Mouse (Mus musculus) cerebellum, postnatal 4 days (tissue): ENCODE results near the gene Slc9a3r2.
A peak's percentile ranks its signal among the peaks of the same experiment; 100 is the strongest.
"Not testable (repeated sequence)": the region's sequence is repeated elsewhere in the genome, so short reads cannot be mapped to it uniquely, and the experiment has no call there.

ENCODE experiments used
- DNase-seq, 2 experiments: peaks; one replicate each; pipeline ENCODE4 v3.0.0; 2022; ENCODE audit warnings: low spot score in 2 of 2, mixed read lengths in 1 of 2

Gene Slc9a3r2

DNA sequence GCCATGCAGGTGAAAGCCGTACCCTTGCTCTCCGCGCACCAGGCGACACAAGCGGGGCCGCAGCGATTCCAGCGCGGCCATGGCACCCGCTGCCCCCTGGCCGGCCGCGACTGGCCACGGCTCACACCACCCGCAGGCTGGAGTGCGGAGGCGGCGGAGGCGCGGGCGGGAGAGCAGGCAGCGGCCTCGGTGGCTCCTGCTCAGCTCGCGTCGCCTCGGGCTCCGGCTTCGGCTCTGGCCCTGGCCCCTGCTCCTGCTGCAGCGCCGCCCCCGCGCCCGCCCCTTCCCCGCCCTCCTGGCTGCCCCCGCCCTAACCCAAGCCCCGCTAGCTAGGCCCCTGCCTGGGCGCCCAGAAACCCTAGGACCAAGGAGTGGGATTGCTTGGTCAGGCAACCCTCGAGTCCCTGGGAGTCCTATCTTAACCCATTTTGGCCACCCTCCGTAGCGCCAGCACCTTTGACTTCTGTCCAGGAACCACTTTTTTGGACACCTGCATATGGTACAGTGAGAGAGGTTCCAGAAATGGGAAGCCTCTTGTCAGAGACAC lies at the start of gene Slc9a3r2:
Slc9a3r2 (minus strand) TSS at position 258 of the 547 bp plus-strand sequence.
- DNase-seq: peak in 1 of 2 experiments; percentile 52

DNA sequence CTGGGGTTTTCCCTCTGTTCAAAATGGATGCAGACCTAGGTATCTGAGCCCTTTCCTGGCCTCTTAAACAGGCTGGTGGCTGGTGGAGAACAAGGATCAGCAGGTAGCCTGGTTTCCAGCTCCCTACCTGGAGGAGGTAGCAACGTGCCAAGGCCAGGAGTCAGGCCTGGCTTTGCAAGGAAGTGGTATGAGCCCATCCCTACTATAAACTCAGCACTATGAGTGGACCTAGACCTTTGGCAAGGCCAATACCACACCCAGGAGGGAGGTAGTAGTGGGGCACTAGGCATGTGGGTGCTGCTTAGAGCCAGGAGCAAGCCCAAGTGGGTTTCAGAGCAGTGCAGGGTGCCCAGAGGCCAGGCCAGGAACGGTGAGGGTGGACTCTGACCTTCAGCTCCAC lies 49.3 kb upstream of the Slc9a3r2 start:
- DNase-seq: no peak

DNA sequence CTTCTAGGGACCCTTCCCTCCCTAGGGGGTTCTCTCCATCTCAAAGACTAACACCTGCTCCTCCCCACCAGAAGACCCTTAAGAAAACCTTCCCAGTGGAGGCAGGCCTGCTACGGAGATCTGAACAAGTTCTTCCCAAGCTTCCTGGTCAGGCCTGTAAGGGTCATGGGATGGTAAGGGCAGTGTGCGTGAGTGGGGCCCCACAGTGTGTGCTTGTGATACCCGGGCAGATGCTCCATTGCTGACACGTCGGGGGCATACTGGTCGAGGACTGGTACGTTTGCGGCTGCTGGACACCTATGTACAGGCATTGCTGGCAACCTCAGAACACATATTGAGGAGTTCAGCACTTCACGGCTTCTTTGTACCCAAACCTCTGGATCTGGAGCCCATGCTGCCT lies 48.6 kb upstream of the Slc9a3r2 start:
- no peak for DNase-seq

DNA sequence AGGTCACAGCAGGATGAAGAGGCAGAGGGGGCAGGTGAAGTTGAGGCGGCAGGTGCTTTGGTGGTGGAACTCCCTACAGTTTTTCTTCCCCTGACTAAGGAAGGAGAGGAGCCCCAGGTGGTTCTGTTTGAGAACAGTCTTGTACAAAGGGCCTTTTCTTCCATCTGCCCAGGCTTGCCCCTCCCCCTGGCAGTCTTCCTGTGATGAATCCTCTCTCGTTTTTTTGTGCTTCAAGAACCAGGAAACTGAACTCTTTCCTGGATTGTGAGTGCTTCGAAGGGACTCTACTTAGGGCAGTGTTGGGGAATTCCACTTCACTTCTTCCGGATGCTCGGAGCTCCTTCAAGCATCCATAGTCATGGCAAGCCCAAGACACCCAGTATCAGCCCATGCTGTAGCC lies 47.9 kb upstream of the Slc9a3r2 start:
- no peak for DNase-seq

DNA sequence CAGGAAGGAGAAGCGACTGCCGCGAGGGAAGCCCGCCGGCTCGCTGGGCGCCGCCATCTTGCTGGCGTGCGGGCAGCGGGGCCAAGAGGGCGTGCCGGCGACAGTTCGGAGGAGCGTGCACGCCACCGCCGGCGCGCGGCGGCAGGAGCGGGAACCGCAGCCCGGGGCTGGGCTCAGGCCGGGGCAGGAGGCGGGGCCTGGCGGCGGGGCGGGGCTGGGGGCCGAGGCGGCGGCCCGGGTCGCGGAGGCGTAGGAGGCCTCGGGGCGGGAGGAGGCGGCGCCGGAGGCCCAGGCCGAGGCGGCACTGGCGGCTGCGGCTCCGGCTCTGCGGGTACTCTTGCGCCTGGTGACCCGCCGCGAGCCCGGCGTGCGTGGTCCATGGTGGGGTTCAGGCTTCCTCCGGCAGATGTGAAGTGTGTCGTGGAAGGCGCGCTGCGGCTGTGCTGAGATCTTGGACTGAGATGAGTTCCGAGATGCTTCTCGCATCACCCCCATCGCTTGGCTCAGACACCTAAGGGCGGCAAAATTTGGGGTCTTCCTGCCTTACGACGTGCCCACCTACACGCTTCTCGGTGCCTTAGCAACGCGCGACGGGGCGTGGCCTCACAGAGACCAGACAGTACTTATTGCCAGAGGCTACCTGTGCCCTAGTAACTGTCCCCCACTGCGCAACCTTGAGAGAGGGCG lies 46.0 kb upstream of the Slc9a3r2 start, which contains the start of the genes Gfer and Noxo1:
Gfer (minus strand) TSS at position 146 of the 687 bp plus-strand sequence.
Noxo1 (plus strand) TSS at position 224 of the 687 bp plus-strand sequence.
- peak; percentile 75 to 91 for DNase-seq

DNA sequence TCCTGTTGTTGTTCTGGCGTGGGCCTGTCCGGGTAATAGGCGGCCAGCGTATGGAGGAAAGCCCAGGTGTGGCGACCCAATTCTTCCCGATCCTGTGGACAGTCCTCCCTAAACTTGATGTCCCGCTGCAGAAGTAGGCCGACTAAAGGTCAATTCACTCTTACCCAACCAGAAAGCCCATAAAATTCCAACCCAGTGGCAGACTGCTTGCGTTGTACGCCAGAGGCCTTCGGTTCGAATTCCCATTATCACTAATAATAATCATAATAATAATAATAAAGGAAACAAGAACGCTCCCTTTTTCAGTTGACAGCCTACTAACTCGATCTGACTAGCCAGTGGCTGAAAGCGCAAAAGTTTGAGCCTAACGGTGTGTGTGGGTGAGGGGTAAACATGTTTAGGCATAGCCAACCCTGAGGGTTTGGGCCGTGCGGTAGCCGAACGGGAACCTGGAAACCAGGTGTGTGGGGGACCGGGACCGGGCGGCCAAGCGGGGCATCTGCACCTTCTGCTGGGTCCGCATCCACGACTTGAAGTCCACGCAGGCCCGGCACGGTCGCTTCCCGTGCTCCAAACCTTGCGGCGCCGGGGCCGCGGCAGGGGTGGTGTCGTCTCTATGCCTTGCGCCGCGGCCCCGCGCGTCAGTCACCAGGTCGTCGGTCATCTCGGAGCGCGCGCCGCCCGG lies 45.3 kb upstream of the Slc9a3r2 start:
- no peak for DNase-seq

DNA sequence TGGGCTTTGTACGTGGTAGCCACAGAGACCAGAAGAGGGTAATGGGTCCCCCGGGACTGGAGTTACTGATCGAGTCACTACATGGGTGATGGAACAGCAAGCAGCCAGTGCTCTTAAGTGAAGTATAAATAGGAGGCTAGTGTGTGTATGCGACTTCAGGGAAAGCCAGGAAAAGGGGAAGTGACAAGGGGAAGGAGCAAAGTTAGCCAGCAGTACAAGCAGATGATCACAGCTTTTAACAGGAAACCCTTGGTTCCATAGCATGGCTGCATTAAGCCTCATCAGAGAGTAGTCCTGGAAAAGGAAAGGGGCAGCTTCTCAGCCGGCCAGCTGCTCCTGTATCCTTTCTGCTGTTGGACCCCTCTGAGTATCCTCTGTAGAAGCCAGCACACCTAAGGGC lies 42.3 kb upstream of the Slc9a3r2 start:
- DNase-seq: no peak

DNA sequence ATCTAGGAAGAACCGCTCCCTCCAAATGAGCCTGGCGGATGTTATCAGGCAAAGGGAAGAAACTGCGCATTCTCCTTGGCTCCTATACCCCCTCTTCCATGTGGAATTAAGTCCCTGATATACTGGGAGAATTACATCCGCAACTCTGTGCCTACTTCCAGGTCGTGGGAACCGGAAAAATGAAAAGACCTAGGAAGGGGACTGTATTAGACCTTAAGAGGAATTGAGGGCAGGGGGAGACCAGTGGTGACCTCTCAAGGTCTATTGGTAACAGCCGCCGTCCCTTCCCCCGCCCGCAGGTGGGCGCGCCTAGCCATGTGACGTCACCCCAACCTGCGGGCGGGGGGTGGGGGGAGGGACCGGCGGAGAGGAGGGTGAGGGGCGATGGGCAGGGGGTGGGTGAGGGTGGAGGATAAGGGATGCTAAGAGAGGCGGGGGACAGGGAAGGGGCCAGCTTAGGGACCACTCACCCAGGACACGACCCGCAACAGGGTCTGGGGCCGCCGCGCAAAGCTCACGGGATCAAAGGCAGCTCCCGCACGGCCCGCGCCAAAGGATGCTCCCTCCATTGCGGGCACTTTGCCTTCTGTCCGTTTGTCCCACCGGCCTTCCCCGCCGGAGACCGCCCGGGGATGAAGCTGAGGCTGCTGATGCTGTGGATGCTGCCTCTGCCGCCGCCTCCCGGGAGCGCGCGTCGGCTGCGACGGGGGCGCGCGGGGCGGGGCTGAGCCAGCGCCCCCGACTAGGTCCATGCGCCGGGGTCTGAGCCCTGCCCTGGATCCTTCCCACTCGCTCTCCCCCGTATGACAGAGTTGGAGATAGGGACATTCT lies 39.3 kb upstream of the Slc9a3r2 start, which contains the start of gene Syngr3:
Syngr3 (minus strand) TSS at position 705 of the 831 bp plus-strand sequence.
- DNase-seq: peak in 1 of 2 experiments; percentile 47

DNA sequence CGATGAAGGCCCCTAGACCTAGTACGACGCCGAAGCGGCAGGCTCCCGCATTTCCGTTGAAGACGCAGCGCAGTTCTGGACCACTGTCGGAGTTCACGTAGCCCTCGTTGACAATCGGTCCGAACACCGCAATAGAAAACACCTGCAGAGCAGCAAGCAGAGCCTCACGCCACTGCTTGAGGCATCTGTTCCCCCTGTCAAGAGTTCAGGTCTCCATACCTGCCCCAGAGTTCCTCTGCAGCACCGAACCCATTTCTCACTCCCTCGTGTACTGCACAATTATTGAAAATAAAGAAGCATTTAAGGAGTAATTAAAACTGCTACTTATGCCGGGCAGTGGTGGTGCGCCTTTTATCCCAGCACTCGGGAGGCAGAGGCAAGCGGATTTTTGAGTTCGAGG lies 37.5 kb upstream of the Slc9a3r2 start:
- DNase-seq: no peak

DNA sequence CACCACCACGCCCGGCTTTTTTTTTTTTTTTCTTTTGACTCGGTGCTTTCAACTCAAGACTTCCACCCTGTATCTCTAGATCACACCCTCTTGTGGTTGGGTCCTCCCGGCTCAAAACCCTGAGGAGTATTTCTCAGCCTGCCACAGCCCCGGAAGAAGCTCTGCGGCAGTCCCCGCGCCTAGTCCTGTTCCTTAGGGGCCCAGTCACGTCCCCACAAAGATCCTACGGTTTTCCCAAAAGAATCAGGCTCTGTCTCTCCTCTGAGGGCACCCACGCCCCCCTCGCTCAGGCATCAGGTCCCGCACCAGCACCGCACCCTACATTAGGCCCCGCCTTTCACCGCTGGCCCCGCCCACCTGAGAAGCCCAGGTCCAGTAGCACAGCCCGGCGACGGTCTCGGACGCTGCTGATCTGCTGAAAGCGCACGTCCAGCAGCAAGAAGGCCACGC lies 37.0 kb upstream of the Slc9a3r2 start:
- no peak for DNase-seq

DNA sequence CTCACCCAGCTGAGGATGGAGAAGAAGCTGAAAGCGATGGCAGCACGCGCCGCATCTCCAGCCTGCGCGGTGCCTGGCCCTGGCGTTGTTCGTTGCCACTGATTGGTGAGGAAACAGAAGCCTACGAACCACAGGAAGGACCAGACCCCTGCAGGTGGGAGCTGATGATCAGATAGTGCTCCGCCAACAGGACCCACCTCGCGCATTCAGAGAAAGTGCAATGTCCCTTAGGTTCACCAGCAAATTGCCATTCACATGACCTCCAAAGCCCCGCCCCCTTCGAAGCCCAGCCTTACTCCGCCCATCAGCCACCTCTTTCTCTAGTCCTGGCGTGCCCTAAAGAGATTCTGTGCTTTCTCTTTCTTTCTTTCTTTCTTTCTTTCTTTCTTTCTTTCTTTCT lies 36.4 kb upstream of the Slc9a3r2 start:
- DNase-seq: no peak

DNA sequence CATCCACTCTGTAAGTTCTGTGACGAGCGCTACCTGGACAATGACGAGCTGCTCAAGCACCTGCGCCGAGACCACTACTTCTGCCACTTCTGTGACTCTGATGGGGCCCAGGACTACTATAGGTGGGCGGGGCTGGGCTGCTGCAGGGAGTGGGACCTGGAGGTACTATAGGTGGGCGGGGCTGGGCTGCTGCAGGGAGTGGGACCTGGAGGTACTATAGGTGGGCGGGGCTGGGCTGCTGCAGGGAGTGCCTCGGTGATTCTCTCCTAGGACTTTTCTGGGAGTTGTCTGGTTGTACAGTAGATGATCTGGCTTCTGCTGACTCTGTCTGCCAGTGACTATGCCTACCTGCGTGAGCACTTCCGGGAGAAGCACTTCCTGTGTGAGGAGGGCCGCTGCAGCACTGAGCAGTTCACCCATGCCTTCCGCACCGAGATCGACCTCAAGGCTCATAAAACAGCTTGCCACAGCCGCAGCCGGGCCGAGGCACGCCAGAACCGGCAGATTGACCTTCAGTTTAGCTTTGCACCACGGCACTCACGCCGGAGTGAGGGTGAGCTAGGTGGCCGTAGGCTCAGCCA lies 27.5 kb upstream of the Slc9a3r2 start:
- DNase-seq: no peak

DNA sequence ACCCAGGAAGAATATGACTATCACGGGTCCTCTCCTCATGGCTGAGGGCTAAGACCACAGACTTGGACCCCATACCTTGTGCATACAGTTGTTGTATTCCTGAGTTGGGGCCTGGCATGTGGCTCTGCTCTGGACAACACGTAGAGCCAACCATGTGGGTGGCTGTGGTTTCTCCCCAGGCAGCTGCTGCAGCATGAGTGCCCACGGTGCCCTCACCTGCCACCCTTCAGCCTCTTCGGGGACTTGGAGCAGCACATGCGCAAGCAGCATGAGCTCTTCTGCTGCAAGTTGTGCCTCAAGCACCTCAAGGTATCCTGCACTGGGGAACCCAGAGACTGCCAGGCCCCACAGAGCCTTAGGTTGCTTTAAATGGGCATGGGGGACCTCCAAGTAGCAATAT lies 26.8 kb upstream of the Slc9a3r2 start:
- DNase-seq: no peak

DNA sequence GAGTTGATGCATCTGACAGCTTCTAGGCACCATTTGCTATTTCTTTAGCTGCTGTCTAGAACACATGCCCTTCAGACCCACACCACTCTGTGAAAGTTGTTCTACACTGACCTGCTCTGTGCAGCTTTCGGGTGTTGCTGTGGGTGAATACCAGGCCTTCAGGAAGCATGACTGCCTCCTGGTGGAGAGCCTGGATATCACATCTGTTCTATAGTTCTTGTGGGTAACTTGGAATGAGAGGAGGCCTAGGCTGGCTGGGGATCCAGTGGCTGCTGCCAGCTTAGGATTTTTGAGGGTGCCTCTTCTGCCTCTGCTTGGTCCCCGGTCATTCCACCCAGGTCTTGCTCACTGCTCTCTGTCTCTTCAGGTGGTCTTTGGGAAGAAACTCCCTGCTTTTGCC lies 26.1 kb upstream of the Slc9a3r2 start:
- peak; percentile 69 to 70 for DNase-seq

DNA sequence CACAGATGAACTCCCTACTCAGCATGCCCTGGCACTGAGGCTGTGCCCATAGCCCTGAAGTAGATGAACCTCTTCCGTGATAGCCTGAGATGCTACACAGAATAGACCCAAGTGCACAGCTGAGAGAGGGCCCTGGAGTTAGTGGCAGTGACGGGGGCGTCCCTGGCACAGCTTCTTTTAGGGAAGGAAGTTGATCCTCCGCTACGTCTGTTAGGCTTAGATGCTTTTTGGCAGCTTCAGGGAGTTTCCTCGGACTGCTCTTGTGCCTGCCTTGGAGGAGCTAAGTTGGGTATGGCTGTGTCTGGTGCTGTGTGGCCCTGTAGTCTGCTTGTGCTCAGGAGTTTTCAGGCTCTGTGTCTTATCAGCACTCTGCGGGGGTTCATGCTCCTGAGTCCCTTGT lies 24.1 kb upstream of the Slc9a3r2 start:
- DNase-seq: no peak

DNA sequence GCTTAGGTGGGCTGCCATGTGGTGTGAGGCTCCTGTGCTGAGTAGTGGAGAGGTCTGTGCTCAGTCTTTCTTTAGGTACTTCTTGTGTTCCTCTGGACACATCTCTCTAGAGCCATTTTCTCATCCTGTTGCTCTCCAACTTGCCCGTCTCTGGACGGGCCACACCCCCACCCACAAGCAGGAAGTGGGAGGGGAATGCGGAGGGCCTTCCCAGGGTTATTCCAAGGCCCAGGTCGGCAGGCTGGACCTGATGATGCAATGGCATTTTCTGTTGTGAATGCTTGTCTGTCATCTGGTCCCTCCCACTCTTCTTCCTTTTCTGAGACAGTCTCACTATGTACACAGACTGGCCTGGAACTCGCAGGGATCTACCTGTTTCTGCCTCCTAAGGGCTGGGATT lies 22.0 kb upstream of the Slc9a3r2 start:
- no peak for DNase-seq

DNA sequence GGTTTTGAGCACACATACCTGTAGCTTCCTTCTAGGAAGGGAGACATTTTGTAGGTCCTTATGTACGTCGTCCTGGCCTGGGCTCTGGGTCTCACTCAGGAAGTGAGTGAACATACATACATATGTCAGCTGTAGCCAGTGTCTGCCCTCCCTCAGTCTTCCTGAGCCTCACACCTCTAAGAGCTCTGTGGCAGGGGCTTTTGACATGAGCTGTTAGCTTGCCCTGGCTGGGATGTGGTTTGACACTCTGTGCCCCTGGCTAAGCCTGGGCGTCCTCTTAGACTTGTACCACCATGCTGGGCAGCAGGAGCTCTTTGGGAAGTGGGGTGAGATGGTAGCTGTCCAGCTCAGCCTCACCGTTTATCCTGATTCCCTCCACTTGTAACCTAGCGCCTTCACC lies 21.2 kb upstream of the Slc9a3r2 start:
- no peak for DNase-seq

DNA sequence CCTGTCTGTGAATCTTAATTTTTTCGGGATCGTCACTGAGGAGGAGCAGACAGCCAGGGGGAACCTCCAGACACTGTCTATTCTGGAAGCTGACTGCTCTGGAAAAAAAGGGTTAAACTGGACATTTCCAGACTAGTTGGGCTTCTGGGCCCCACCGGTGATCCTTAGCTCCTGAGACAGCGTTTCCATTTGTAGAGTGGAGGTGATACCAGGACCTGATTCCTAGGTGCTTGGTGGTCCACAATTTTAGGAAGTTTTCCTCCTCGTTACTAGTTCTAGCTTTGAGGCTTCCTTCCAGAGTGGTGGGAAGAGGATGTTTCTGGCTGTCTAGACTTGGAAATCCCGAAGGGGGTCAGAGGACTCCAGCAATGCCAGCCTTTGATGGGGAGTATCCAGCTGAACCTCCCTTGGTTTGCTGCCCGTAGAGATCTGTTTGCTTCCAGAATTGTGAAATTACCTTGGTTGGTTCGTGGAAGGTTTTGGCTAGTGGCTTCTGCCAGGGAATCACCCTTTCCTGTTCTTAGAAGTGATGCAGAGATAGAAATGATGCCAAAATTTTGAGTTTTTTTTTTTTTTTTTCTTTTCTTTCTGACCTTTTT lies 20.2 kb upstream of the Slc9a3r2 start:
- no peak for DNase-seq

DNA sequence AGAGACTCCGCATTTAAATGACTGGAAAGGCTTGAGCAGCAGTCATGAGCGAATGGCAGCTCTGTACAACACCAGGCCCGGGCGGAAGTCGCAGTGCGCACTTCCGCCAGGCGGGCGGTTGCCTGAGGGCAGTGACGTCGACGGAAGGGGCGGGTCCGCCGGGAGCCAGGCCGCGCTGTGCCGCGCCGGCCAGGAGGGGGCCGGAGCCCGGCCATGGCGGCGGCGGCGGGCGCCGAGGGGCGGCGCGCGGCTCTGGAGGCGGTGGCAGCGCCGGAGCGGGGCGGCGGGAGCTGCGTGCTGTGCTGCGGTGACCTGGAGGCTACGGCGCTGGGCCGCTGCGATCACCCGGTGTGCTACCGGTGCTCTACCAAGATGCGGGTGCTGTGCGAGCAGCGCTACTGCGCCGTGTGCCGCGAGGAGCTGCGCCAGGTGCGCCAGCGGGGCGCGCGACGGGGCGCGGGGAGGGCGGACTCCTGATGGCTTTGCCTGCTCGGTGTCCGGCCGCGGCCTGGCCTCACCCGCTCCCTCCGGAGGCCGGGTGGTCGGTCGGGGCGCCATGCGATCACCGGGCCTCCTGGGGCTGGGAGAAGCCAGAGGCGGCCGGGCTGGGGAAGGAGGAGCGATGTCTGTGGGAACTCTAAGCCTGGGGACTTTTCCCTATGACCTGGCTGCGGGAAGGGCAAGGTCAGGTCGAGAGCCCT lies 19.6 kb upstream of the Slc9a3r2 start, which contains the start of gene Zfp598:
Zfp598 (plus strand) TSS at position 143 of the 701 bp plus-strand sequence.
- peak; percentile 85 to 94 for DNase-seq

DNA sequence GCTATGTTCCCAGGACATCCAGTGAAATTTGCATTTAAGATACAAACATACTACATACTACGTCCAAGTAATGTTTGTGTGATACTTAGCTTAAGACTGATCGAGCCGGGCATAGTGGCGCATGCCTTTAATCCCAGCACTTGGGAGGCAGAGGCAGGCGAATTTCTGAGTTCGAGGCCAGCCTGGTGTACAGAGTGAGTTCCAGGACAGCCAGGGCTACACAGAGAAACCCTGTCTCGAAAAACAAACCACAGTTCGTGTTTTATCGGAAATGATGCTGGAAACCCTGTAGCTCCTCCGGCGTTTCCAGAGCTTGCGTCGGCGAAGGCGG lies 19.1 kb upstream of the Slc9a3r2 start:
- not testable (repeated sequence) for DNase-seq
